Mouse (Mus musculus) midbrain, embryonic 12.5 days (tissue): ENCODE data around the gene Zglp1. TPM values are rescaled to one million over a fixed set of nuclear protein-coding genes. Genes with fewer than 3 reads are reported as not detected.
"Not testable (repeated sequence)": the region's sequence is repeated elsewhere in the genome, so short reads cannot be mapped to it uniquely, and the experiment has no call there.

Experiments used
- ATAC-seq: fragments of 200-750 bp; cut with Nextera tagmentation; 2 replicates; pipeline ENCODE4 v1.8.0; 2017; ENCODE audit warnings: low read depth, moderate TSS enrichment, moderate library complexity; ENCODE audit not compliant: low FRiP score
- H3K27ac ChIP-seq: fragments of 300-500 bp; sonication (generic); replicated peaks from 2 replicates; pipeline ENCODE4 v1.5.1; 2016; ENCODE audit warnings: mild to moderate bottlenecking
- H3K27me3 ChIP-seq: fragments of 300-500 bp; sonication (generic); 2 replicates; pipeline ENCODE4 v1.6.1; 2016; ENCODE audit warnings: mild to moderate bottlenecking
- H3K36me3 ChIP-seq: fragments of 300-500 bp; sonication (generic); 2 replicates; pipeline ENCODE4 v1.6.1; 2016
- H3K4me1 ChIP-seq: fragments of 300-500 bp; sonication (generic); 2 replicates; pipeline ENCODE4 v1.6.1; 2016
- H3K4me2 ChIP-seq: fragments of 300-500 bp; sonication (generic); replicated peaks from 2 replicates; pipeline ENCODE4 v1.6.1; 2016; ENCODE audit warnings: mild to moderate bottlenecking, moderate library complexity
- H3K4me3 ChIP-seq: fragments of 300-500 bp; sonication (generic); 2 replicates; pipeline ENCODE4 v1.5.1; 2016; ENCODE audit warnings: mild to moderate bottlenecking
- H3K9ac ChIP-seq: fragments of 300-500 bp; sonication (generic); replicated peaks from 2 replicates; pipeline ENCODE4 v1.6.1; 2016; ENCODE audit warnings: mild to moderate bottlenecking, moderate library complexity
- H3K9me3 ChIP-seq: fragments of 300-500 bp; sonication (generic); 2 replicates; pipeline ENCODE4 v1.6.1; 2016; ENCODE audit warnings: mild to moderate bottlenecking
- WGBS: fragments of 180-500 bp; shearing (Covaris S2); methylation state at CpG from one replicate; pipeline ENCODE4 v1.1.7; 2016; 5-methylcytosine and 5-hydroxymethylcytosine counted together
- polyA plus RNA-seq: library from polyadenylated mRNA; unstranded; fragments of >200 nt; fragmentation: Nextera tagmentation; extraction: Ambion mirVana; gene quantifications from 2 replicates; pipeline ENCODE4 v1.2.1, GENCODE M21; 2016

The Zglp1 gene
- polyA plus RNA-seq, 1 experiment from 2014 or later, result 0.98 TPM

DNA sequence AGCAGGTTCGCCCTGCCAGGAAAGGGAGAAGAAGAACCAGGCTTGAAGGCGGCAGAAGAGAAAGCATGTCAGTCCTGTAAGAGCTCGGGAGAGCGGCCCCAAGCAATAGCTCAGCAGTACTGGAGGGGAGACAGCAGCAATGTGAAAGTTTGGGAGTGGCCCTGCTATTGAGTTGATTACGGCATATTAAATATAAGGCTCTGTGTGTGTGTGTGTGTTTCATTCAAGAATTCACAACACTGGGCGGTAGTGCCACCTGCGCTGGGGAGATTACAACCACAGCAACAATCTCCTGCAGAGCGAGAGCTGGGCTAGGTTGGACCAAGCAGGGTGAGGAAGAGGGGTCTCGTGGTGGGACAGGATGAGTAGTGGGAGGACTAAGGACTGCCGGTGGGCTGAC is 15.3 kb downstream of the Zglp1 start:
- Histone ChIP-seq H3K9me3 (no peaks in the 10 kb centered on the region), H3K9ac (no peak overlapping the region), H3K27ac (no peak overlapping the region), H3K4me3 (no peak overlapping the region), H3K4me1 (no peaks in the 10 kb centered on the region), H3K27me3 (peaks cover 26% of the 10 kb centered on the region), H3K4me2 (no peak overlapping the region), H3K36me3 (no peaks in the 10 kb centered on the region)
- 74% methylated on average over 10 of the region's 10 CpGs for WGBS
- ATAC-seq, result no peak

DNA sequence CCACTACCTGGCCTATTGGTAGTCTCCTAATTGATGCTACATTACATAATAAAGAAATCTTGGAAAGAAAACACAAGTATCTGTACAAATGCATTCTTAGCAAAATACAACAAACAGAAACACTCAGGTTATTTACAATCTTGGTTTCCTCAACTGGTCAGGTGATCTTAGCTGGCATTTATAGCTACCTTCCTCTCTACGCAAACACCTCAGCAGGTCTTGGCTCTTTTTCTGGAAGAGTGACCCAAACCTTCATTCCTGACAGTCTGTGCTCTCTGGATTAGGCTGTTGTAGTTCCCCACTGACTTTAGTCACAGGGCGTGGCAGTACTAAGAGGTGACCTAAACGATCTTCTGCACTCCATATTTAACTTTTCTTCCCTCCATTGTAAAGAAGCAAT is 21.7 kb downstream of the Zglp1 start:
- Histone ChIP-seq H3K4me1 (no peaks in the 10 kb centered on the region), H3K9me3 (no peaks in the 10 kb centered on the region), H3K27ac (no peak overlapping the region), H3K27me3 (peaks cover 13% of the 10 kb centered on the region), H3K36me3 (no peaks in the 10 kb centered on the region), H3K4me3 (no peak overlapping the region), H3K9ac (no peak overlapping the region), H3K4me2 (no peak overlapping the region)
- ATAC-seq, result no peak
- 87% methylated on average over 3 of the region's 3 CpGs for WGBS

DNA sequence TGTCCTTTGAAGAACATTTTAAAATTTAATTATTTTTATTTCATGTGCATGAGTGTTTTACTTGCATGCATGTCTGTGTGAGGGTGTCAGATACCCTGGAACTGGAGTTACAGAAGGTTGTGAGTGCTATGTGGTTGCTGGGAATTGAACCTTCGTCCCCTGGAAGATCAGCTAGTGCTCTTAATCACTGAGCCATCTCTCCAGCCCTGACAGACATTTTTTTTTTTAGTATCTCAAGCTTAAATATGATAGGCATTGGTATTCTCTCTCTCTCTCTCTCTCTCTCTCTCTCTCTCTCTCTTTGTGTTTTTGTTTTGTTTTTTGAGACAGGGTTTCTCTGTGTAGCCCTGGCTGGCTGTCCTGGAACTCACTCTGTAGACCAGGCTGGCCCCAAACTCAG is 22.1 kb downstream of the Zglp1 start:
- not testable (repeated sequence) for H3K4me3 ChIP-seq, H3K36me3 ChIP-seq, H3K9me3 ChIP-seq, H3K4me2 ChIP-seq, ATAC-seq, H3K4me1 ChIP-seq, H3K9ac ChIP-seq, H3K27ac ChIP-seq
- peaks cover 18% of the 10 kb centered on the region for H3K27me3 ChIP-seq
- WGBS, result 70% methylated on average over 1 of the region's 1 CpGs

DNA sequence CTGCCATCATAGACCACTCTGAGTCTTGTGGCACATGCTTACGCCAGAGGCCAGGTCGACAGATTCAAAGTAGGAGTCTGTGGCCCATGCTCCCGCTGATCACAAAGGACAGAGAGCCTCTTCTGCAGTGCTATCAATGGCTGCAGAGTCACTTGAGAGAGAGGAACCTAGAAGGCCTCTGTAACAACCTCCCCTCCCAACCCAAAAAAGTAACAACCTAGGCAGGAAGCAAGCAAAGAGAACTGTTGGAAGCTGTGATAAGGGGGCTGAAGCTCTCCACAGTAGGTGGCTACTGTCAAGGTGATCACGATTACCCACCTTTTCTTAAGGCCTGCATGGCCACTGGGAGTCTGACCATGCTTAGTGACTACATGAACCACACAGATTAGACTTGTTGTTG is 23.3 kb downstream of the Zglp1 start:
- Histone ChIP-seq H3K36me3 (no peaks in the 10 kb centered on the region), H3K27me3 (peaks cover 30% of the 10 kb centered on the region), H3K27ac (no peak overlapping the region), H3K9me3 (no peaks in the 10 kb centered on the region), H3K4me2 (no peak overlapping the region), H3K4me3 (no peak overlapping the region), H3K4me1 (no peaks in the 10 kb centered on the region), H3K9ac (no peak overlapping the region)
- 82% methylated on average over 4 of the region's 4 CpGs for WGBS
- ATAC-seq, result no peak

DNA sequence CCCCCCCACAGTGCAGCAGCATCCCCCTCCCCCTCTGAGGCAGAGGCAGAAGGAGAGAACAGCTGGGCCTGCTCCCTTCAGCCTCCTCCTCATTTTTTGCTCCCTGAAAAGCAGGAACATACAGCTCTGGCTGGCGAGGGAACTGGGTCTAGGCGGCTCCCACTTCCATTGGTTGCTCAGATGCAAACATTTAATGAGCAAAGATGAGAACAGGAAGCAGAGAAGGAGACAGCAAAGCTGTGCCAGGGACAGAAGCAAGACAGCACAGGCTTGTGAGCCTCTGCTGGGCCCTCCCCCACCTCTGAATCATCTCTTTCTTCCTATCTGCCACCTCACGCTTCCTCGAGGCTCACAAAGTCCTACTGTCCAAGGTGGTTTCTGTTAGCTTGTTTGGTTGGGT is 25.6 kb downstream of the Zglp1 start:
- Histone ChIP-seq H3K27ac (no peak overlapping the region), H3K36me3 (no peaks in the 10 kb centered on the region), H3K4me1 (peaks cover 7% of the 10 kb centered on the region), H3K4me3 (no peak overlapping the region), H3K9me3 (no peaks in the 10 kb centered on the region), H3K27me3 (peaks cover 53% of the 10 kb centered on the region), H3K9ac (no peak overlapping the region), H3K4me2 (no peak overlapping the region)
- 47% methylated on average over 4 of the region's 4 CpGs for WGBS
- no peak for ATAC-seq

DNA sequence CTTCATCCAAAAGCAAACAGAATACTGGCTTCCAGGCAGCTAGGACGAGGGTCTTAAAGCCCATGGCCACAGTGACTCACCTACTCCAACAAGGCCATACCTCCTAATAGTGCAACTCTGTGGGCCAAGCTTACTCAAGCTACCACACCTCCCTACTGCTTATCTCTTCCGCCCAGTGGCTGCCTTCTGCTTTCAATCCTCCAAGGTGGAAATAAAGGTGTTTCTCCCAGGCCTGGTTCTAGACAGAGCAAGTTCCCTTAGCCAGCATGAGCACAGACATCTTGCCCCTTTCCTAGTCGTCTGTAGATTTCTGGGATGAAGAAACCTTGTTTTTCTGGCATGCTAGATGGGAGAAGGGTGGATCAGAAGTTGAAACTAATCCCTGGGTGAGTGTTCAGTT is 27.1 kb downstream of the Zglp1 start:
- Histone ChIP-seq H3K9ac (no peak overlapping the region), H3K27me3 (peaks cover 68% of the 10 kb centered on the region), H3K4me1 (peaks cover 7% of the 10 kb centered on the region), H3K36me3 (no peaks in the 10 kb centered on the region), H3K27ac (no peak overlapping the region), H3K4me3 (no peak overlapping the region), H3K9me3 (no peaks in the 10 kb centered on the region), H3K4me2 (no peak overlapping the region)
- no peak for ATAC-seq
- 75% methylated on average over 3 of the region's 3 CpGs for WGBS

DNA sequence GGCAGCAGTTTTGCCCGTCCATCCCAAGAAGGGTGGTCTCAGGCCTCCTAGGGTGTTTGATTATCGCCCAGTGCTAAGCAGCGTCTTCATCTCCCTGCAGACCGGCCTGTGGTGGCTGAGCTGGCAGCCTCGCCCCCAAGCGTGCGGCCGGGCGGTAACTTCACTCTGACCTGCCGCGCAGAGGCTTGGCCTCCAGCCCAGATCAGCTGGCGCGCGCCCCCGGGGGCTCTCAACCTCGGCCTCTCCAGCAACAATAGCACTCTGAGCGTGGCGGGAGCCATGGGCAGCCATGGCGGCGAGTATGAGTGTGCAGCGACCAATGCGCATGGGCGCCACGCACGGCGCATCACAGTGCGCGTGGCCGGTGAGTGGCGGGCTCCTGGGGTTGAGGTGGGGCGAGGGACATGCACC is 29.4 kb downstream of the Zglp1 start:
- no peaks in the 10 kb centered on the region for H3K36me3 ChIP-seq
- peak overlapping the region; percentile 39; the same call in 1 of the 2 replicates for H3K9ac ChIP-seq
- no peaks in the 10 kb centered on the region for H3K9me3 ChIP-seq
- H3K27ac ChIP-seq, result no peak overlapping the region
- H3K4me2 ChIP-seq, result peak overlapping the region; percentile 52
- peak; percentile 28; the same call in 1 of the 2 replicates for ATAC-seq
- H3K4me1 ChIP-seq, result peaks cover 20% of the 10 kb centered on the region
- peaks cover 87% of the 10 kb centered on the region for H3K27me3 ChIP-seq
- WGBS, result 2% methylated on average over 31 of the region's 31 CpGs
- peak overlapping the region; percentile 39 for H3K4me3 ChIP-seq

DNA sequence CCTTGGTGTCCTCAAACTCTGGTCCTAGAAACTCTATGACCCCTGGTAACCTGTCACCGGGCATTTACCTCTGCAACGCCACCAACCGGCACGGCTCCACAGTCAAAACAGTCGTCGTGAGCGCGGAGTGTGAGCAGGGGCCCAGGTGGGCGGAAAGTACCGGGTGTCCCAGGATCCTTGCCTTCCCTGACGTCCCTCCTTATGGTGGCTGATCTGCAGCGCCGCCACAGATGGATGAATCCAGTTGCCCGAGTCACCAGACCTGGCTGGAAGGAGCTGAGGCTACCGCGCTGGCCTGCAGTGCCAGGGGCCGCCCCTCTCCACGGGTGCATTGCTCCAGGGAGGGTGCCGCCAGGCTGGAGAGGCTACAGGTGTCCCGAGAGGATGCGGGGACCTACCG is 30.2 kb downstream of the Zglp1 start:
- Histone ChIP-seq H3K27me3 (peaks cover 95% of the 10 kb centered on the region), H3K9me3 (no peaks in the 10 kb centered on the region), H3K4me2 (peak overlapping the region; percentile 52; the same call in 1 of the 2 replicates), H3K27ac (no peak overlapping the region), H3K9ac (no peak overlapping the region), H3K4me3 (peak overlapping the region; percentile 5; the same call in 1 of the 2 replicates), H3K36me3 (no peaks in the 10 kb centered on the region), H3K4me1 (peaks cover 28% of the 10 kb centered on the region)
- ATAC-seq, result no peak
- WGBS, result under 1% methylated on average over 22 of the region's 22 CpGs

DNA sequence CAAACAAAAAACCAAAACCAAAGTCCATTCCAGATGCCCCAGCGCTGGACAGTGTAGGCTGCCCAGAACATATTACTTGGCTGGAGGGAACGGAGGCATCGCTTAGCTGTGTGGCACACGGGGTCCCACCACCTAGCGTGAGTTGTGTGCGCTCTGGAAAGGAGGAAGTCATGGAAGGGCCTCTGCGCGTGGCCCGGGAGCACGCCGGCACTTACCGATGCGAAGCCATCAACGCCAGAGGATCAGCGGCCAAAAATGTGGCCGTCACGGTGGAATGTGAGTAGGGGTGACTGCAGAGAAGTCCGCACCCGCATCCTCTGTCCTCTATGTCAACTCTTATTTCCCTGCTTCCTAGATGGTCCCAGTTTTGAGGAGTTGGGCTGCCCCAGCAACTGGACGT is 30.7 kb downstream of the Zglp1 start:
- WGBS, result 6% methylated on average over 20 of the region's 20 CpGs
- H3K4me2 ChIP-seq, result no peak overlapping the region

DNA sequence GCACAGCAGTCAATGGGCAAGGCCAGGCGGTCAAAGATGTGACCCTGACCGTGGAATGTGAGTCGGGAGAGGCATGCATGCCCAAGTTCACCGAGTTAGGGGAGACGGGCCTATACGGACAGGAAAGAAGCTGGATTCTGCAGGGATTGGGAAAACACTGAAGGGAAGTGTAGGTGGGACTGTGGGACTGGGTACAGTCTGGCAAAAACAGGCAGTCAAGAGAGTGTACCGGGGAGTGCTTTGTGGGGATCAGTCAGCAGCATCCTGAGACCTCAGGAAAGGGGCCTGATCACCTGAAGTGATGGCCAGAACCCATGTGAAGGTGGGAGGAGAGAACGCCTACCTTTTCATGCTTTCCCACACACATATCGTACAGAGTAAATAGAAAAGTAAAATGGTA is 31.3 kb downstream of the Zglp1 start:
- no peaks in the 10 kb centered on the region for H3K36me3 ChIP-seq
- H3K4me1 ChIP-seq, result peaks cover 38% of the 10 kb centered on the region
- no peak overlapping the region for H3K27ac ChIP-seq
- peaks cover 99% of the 10 kb centered on the region for H3K27me3 ChIP-seq
- no peak overlapping the region for H3K4me3 ChIP-seq
- H3K9me3 ChIP-seq, result no peaks in the 10 kb centered on the region
- H3K9ac ChIP-seq, result no peak overlapping the region
- WGBS, result 18% methylated on average over 9 of the region's 9 CpGs
- H3K4me2 ChIP-seq, result no peak overlapping the region
- no peak for ATAC-seq

More for the DNA sequence above, 30.7 kb downstream of the Zglp1 start:
- peaks cover 99% of the 10 kb centered on the region for H3K27me3 ChIP-seq
- no peaks in the 10 kb centered on the region for H3K36me3 ChIP-seq
- H3K4me3 ChIP-seq, result no peak overlapping the region
- H3K27ac ChIP-seq, result no peak overlapping the region
- no peak for ATAC-seq
- H3K9me3 ChIP-seq, result no peaks in the 10 kb centered on the region
- no peak overlapping the region for H3K9ac ChIP-seq
- H3K4me1 ChIP-seq, result peaks cover 33% of the 10 kb centered on the region

DNA sequence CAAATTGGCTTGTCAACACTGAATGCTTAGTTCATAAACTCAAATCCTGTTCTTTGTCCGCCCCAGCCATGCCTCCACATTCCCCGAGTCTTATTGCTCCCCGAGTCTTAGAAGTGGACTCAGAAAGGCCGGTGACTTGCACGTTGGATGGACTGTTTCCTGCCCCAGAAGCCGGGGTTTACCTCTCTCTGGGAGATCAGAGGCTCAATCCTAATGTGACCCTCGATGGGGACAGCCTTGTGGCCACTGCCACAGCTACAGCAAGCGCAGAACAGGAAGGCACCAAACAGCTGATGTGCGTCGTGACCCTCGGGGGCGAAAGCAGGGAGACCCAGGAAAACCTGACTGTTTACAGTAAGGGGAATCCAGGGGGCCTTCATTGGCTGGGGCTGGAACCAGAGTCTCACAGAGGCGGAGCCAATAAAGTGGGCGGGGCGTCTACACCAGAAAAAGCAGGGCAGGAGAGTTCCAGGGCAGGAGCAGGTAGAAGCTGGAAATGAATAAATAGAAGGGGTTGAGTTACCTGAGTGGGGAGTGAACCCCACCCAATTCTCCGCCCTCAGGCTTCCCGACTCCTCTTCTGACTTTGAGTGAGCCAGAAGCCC is 32.3 kb downstream of the Zglp1 start:
- no peaks in the 10 kb centered on the region for H3K9me3 ChIP-seq
- no peaks in the 10 kb centered on the region for H3K36me3 ChIP-seq
- H3K27me3 ChIP-seq, result peaks cover 99% of the 10 kb centered on the region
- ATAC-seq, result no peak
- WGBS, result 3% methylated on average over 17 of the region's 17 CpGs
- no peak overlapping the region for H3K4me2 ChIP-seq
- H3K4me1 ChIP-seq, result peaks cover 39% of the 10 kb centered on the region
- no peak overlapping the region for H3K4me3 ChIP-seq
- no peak overlapping the region for H3K27ac ChIP-seq
- H3K9ac ChIP-seq, result no peak overlapping the region

DNA sequence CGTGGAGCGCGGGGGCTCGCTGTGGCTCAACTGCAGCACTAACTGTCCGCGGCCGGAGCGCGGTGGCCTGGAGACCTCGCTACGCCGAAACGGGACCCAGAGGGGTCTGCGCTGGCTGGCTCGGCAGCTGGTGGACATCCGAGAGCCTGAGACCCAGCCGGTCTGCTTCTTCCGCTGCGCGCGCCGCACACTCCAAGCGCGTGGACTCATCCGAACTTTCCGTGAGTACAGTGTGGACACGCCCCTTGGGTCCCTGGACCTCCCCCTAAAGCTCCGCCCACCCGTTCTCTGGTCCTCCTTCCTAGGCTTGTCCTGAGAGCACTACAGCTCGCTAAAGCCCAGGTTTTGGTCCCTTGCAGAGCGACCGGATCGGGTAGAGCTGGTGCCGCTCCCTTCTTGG is 33.8 kb downstream of the Zglp1 start:
- no peaks in the 10 kb centered on the region for H3K9me3 ChIP-seq
- WGBS, result 1% methylated on average over 34 of the region's 34 CpGs
- H3K27me3 ChIP-seq, result peaks cover 99% of the 10 kb centered on the region
- H3K27ac ChIP-seq, result no peak overlapping the region
- no peaks in the 10 kb centered on the region for H3K36me3 ChIP-seq
- no peak overlapping the region for H3K9ac ChIP-seq
- no peak for ATAC-seq
- H3K4me3 ChIP-seq, result peak overlapping the region; percentile 46
- H3K4me1 ChIP-seq, result peaks cover 45% of the 10 kb centered on the region
- peak overlapping the region; percentile 59 for H3K4me2 ChIP-seq

DNA sequence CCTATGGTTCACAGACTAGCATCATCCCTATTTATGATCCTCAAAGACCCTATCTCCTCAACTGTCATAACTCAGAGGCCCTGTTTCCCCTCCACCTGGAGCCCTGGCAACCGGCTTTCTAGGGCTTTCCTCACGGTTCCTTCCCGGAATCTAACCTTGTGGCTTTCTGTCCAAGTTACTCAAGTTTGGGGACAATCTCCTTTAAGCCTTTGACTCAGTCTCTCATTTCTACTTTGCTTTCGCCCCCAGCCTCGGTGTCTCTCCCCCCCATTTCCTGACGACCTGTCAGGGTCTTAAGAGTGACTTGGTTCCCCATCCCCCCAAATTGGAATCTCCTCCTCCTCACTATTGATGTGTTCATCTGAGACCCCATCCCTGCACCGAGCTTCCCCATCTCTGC is 34.4 kb downstream of the Zglp1 start:
- peak overlapping the region; percentile 75 for H3K4me2 ChIP-seq

More for the DNA sequence above, 34.4 kb downstream of the Zglp1 start:
- H3K36me3 ChIP-seq, result no peaks in the 10 kb centered on the region
- no peak overlapping the region for H3K27ac ChIP-seq
- H3K9me3 ChIP-seq, result no peaks in the 10 kb centered on the region
- H3K9ac ChIP-seq, result 0 out of 2 replicates have a peak overlapping the region, but pooled peaks have one; percentile 50
- WGBS, result 2% methylated on average over 7 of the region's 7 CpGs
- peaks cover 99% of the 10 kb centered on the region for H3K27me3 ChIP-seq
- peaks cover 42% of the 10 kb centered on the region for H3K4me1 ChIP-seq
- H3K4me3 ChIP-seq, result peak overlapping the region; percentile 46
- no peak for ATAC-seq
